Mouse (Mus musculus) retina, postnatal 1 day (tissue): ENCODE data around the gene Pde4c.

ENCODE experiments used
- DNase-seq: peaks from one replicate; pipeline ENCODE4 v3.0.0-alpha.2; 2012

The Pde4c gene

GRCm38 (mm10) chr8:70794215-70794614 is 70.7 kb downstream of the Pde4c start:
- no peak for DNase-seq

- DNase-seq = no peak
Observed at GRCm38 (mm10) chr8:70795370-70795769, 71.8 kb downstream of the Pde4c start.

- no peak for DNase-seq
Observed at GRCm38 (mm10) chr8:70796403-70797080, 73.0 kb downstream of the Pde4c start.

GRCm38 (mm10) chr8:70797081-70798070 is 73.9 kb downstream of the Pde4c start:
- peak; percentile 94 for DNase-seq

GRCm38 (mm10) chr8:70798281-70798680 is 74.8 kb downstream of the Pde4c start:
- no peak for DNase-seq

- no peak for DNase-seq
Observed at GRCm38 (mm10) chr8:70800648-70801047, 77.1 kb downstream of the Pde4c start.
